Mouse (Mus musculus) cerebellum, adult (tissue): ENCODE measurements around the gene Adam11.

Source experiments
- ATAC-seq: cut with Nextera tagmentation; 2 replicates; pipeline ENCODE4 v1.9.2; 2017; ENCODE audit warnings: mild to moderate bottlenecking, moderate library complexity, mixed read lengths; ENCODE audit not compliant: insufficient number of reproducible peaks, low FRiP score, low TSS enrichment

Adam11 gene

GRCm38 (mm10) chr11:102752896-102753590 is 8.2 kb upstream of the Adam11 start:
- ATAC-seq = no peak

- no peak for ATAC-seq
Measured at GRCm38 (mm10) chr11:102753591-102754324, 7.5 kb upstream of the Adam11 start.

- no peak for ATAC-seq
Measured at GRCm38 (mm10) chr11:102754416-102754815, 6.8 kb upstream of the Adam11 start.

- ATAC-seq = no peak
Measured at GRCm38 (mm10) chr11:102755391-102755790, 5.8 kb upstream of the Adam11 start.

- ATAC-seq = no peak
Measured at GRCm38 (mm10) chr11:102758977-102759376, 2.3 kb upstream of the Adam11 start.

- ATAC-seq = no peak
Measured at GRCm38 (mm10) chr11:102760805-102761308, 382 bp upstream of the Adam11 start.

GRCm38 (mm10) chr11:102762248-102762647 is 1.0 kb downstream of the Adam11 start:
- peak; percentile 7; the same call in 1 of the 2 replicates for ATAC-seq

GRCm38 (mm10) chr11:102763009-102763767 is 1.9 kb downstream of the Adam11 start:
- ATAC-seq = no peak

GRCm38 (mm10) chr11:102765416-102765815 is 4.2 kb downstream of the Adam11 start:
- no peak for ATAC-seq

- ATAC-seq = no peak
Measured at GRCm38 (mm10) chr11:102767055-102767670, 5.9 kb downstream of the Adam11 start.

GRCm38 (mm10) chr11:102769141-102769540 is 7.9 kb downstream of the Adam11 start:
- ATAC-seq = no peak

- no peak for ATAC-seq
Measured at GRCm38 (mm10) chr11:102769993-102770661, 8.9 kb downstream of the Adam11 start.

- no peak for ATAC-seq
Measured at GRCm38 (mm10) chr11:102770662-102771435, 9.6 kb downstream of the Adam11 start.

- ATAC-seq = no peak
Measured at GRCm38 (mm10) chr11:102771916-102772714, 10.9 kb downstream of the Adam11 start.

- ATAC-seq = no peak
Measured at GRCm38 (mm10) chr11:102772771-102773700, 11.8 kb downstream of the Adam11 start.

- ATAC-seq = peak; percentile 5; the same call in 1 of the 2 replicates
Measured at GRCm38 (mm10) chr11:102773713-102774611, 12.7 kb downstream of the Adam11 start.
